Mouse (Mus musculus) kidney, postnatal 0 days (tissue): ENCODE results near the gene Fbxl17. TPM values are rescaled to one million over a fixed set of nuclear protein-coding genes. Genes with fewer than 3 reads are reported as not detected.

Experiments
- ATAC-seq: fragments of 200-750 bp; cut with Nextera tagmentation; replicated peaks from 2 replicates; pipeline ENCODE4 v1.8.0; 2017; ENCODE audit warnings: low read depth, moderate number of reproducible peaks, moderate TSS enrichment, moderate library complexity; ENCODE audit not compliant: low FRiP score
- DNase-seq: peaks from one replicate; pipeline ENCODE4 v3.0.0-alpha.2; 2016; ENCODE audit warnings: low spot score
- H3K27ac ChIP-seq: fragments of 300-500 bp; sonication (generic); 2 replicates; pipeline ENCODE4 v1.5.1; 2014; ENCODE audit warnings: mild to moderate bottlenecking
- H3K27me3 ChIP-seq: fragments of 300-500 bp; sonication (generic); 2 replicates; pipeline ENCODE4 v1.6.1; 2014; ENCODE audit warnings: low read length, mixed read lengths; ENCODE audit not compliant: insufficient read depth
- H3K36me3 ChIP-seq: fragments of 300-500 bp; sonication (generic); 2 replicates; pipeline ENCODE4 v1.6.1; 2014; ENCODE audit warnings: low read length, mixed read lengths; ENCODE audit not compliant: insufficient read depth
- H3K4me1 ChIP-seq: fragments of 300-500 bp; sonication (generic); replicated peaks from 2 replicates; pipeline ENCODE4 v1.6.1; 2014; ENCODE audit warnings: antibody characterized with exemption, low read length, mixed read lengths; ENCODE audit not compliant: insufficient read depth
- H3K4me2 ChIP-seq: fragments of 300-500 bp; sonication (generic); 2 replicates; pipeline ENCODE4 v1.6.1; 2014; ENCODE audit warnings: mild to moderate bottlenecking, low read length, moderate library complexity, mixed read lengths
- H3K4me3 ChIP-seq: fragments of 300-500 bp; sonication (generic); replicated peaks from 2 replicates; pipeline ENCODE4 v1.5.1; 2014; ENCODE audit warnings: low read depth, low read length
- H3K9ac ChIP-seq: fragments of 300-500 bp; sonication (generic); 2 replicates; pipeline ENCODE4 v1.6.1; 2014; ENCODE audit warnings: low read depth, low read length
- H3K9me3 ChIP-seq: fragments of 300-500 bp; sonication (generic); replicated peaks from 2 replicates; pipeline ENCODE4 v1.6.1; 2016; ENCODE audit warnings: low read length, inconsistent platforms, mixed read lengths
- CTCF ChIP-seq: IDR thresholded peaks from 2 replicates; pipeline ENCODE4 v1.5.1; 2016; ENCODE audit warnings: antibody characterized with exemption, low read depth, mild to moderate bottlenecking, moderate library complexity
- WGBS: fragments of 180-500 bp; shearing (Covaris S2); extraction: QIAGEN DNeasy Blood & Tissue Kit; methylation state at CpG from one replicate; pipeline ENCODE4 v1.1.7; 2014; 5-methylcytosine and 5-hydroxymethylcytosine counted together
- polyA plus RNA-seq: library from polyadenylated mRNA; unstranded; fragments of >200 nt; fragmentation: Nextera tagmentation; extraction: Ambion mirVana; gene quantifications from 2 replicates; pipeline ENCODE4 v1.2.1, GENCODE M21; 2015

The Fbxl17 gene
- polyA plus RNA-seq, 1 experiment from 2014 or later: 9.0 TPM

DNA sequence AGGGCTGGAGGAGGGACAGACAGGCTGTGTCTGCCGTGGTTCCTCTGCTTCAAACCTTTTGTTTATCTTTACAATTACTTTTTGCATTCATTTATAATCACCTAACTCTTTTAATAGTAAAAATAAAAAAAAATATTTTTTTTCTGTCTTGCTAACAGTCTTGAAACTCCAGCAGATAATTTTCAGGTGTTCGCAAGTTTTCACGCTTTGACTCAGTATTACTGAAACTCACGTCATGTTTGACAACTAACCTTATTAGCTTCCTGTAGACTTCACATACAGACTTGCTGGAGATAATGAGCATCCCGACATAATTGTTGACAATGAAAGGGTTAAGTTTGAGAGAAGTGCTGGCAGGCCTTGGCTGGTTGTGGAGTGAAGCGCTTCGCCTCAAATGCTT is 340.6 kb downstream of the Fbxl17 start:
- Histone ChIP-seq H3K9me3 (no peaks in the 10 kb centered on the region), H3K4me1 (no peaks in the 10 kb centered on the region), H3K36me3 (no peaks in the 10 kb centered on the region), H3K27me3 (no peaks in the 10 kb centered on the region), H3K4me3 (no peak overlapping the region), H3K27ac (no peak overlapping the region), H3K9ac (no peak overlapping the region), H3K4me2 (no peak overlapping the region)
- DNase-seq (no peak), ATAC-seq (no peak)
- no peak for TF ChIP-seq CTCF
- 65% methylated on average over 7 of the region's 7 CpGs for WGBS

DNA sequence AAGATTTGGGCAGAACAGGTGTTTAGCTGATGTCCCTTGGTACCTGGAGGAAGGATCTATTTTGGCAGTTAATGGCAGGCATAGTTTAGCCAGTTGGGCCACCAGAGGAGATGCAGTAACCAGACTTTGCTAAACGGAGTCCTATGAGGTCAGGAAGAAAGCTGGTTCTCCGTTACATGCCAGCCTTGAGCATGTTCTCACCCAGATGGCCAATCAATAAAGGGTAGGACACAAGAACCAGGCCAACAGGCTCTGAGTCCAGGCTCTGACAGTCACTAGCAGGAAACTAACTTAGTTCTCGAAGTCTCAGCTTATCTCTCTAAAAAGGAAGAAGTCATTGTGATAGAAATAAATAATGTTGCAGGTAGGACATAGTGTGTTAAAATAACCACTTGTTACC is 341.4 kb downstream of the Fbxl17 start:
- DNase-seq (no peak), ATAC-seq (no peak)
- no peak overlapping the region for H3K27ac ChIP-seq
- H3K4me3 ChIP-seq: no peak overlapping the region
- H3K9me3 ChIP-seq: no peaks in the 10 kb centered on the region
- no peak for TF ChIP-seq CTCF
- no peak overlapping the region for H3K9ac ChIP-seq
- WGBS: 72% methylated on average over 3 of the region's 3 CpGs
- no peaks in the 10 kb centered on the region for H3K27me3 ChIP-seq
- no peak overlapping the region for H3K4me2 ChIP-seq
- no peaks in the 10 kb centered on the region for H3K4me1 ChIP-seq
- H3K36me3 ChIP-seq: no peaks in the 10 kb centered on the region

DNA sequence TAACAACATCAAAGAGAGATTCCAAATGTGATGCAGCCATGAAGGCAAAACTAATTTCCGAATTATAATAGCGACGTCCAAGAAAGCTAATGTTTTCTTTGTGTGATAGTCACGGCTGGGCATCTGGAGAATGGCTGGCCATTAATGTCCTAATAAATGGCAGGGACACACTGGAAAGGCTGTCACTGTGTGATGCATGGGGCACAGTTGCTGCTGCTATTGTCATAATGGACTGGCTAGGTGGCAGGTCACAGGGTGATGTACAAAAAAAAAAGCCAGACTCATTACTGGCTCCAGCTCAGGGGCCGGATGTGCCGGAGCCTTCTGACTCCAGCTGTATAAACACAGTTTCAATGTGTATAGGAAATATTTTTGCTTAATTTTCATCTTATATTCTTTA is 341.9 kb downstream of the Fbxl17 start:
- no peak for TF ChIP-seq CTCF
- Histone ChIP-seq H3K36me3 (no peaks in the 10 kb centered on the region), H3K9me3 (no peaks in the 10 kb centered on the region), H3K4me2 (no peak overlapping the region), H3K27ac (no peak overlapping the region), H3K9ac (no peak overlapping the region), H3K4me3 (no peak overlapping the region), H3K27me3 (no peaks in the 10 kb centered on the region), H3K4me1 (no peaks in the 10 kb centered on the region)
- ATAC-seq (no peak), DNase-seq (peak; percentile 28)
- 30% methylated on average over 6 of the region's 6 CpGs for WGBS

DNA sequence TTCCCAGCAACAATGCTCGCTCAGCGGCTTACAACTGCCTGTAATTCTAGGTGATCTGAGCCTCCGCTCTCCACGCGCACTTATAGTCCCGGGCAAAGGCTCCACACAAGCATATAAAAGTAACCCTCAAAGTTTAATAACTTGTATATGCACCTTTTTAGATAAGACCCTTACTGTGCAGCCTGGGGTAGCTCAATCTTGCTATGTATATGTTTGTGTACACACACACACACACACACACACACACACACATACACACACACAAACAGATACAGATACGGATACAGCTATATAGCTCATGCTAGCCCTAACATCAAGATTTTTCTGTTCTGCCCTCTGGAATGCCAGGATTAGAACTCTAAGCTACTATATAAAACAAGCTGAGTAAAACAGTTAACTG is 342.8 kb downstream of the Fbxl17 start:
- no peak overlapping the region for H3K27ac ChIP-seq
- H3K4me1 ChIP-seq: no peaks in the 10 kb centered on the region
- DNase-seq: no peak
- ATAC-seq: no peak
- H3K4me2 ChIP-seq: no peak overlapping the region
- H3K9ac ChIP-seq: no peak overlapping the region
- 94% methylated on average over 7 of the region's 7 CpGs for WGBS
- H3K9me3 ChIP-seq: no peaks in the 10 kb centered on the region
- H3K36me3 ChIP-seq: no peaks in the 10 kb centered on the region
- no peak for TF ChIP-seq CTCF
- no peak overlapping the region for H3K4me3 ChIP-seq
- H3K27me3 ChIP-seq: no peaks in the 10 kb centered on the region

DNA sequence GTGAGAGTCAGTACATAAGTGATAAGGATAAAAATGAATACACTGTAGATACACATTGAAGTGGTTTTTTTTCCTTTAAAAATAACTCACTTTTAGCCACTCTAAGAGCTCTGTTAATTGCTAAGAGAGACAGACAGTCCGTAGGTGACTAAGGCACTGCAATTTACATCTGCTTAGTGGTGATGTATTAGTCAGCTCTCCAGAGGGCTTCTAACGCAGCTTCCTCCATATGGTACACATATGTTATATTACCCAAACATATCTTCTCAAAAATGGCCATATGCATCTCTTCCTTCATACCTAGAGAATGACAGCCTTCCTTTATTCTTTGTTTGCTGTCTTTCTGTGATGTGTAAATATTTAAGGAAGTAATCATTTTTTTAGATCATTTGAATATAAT is 353.3 kb downstream of the Fbxl17 start:
- Histone ChIP-seq H3K4me3 (no peak overlapping the region), H3K4me2 (no peak overlapping the region), H3K27ac (no peak overlapping the region), H3K36me3 (no peaks in the 10 kb centered on the region), H3K9ac (no peak overlapping the region), H3K27me3 (no peaks in the 10 kb centered on the region), H3K4me1 (0 out of 2 replicates have a peak, but pooled peaks cover 3% of the 10 kb centered on the region), H3K9me3 (no peaks in the 10 kb centered on the region)
- WGBS: 53% methylated on average over 2 of the region's 2 CpGs
- no peak for TF ChIP-seq CTCF
- DNase-seq: no peak
- ATAC-seq: no peak

DNA sequence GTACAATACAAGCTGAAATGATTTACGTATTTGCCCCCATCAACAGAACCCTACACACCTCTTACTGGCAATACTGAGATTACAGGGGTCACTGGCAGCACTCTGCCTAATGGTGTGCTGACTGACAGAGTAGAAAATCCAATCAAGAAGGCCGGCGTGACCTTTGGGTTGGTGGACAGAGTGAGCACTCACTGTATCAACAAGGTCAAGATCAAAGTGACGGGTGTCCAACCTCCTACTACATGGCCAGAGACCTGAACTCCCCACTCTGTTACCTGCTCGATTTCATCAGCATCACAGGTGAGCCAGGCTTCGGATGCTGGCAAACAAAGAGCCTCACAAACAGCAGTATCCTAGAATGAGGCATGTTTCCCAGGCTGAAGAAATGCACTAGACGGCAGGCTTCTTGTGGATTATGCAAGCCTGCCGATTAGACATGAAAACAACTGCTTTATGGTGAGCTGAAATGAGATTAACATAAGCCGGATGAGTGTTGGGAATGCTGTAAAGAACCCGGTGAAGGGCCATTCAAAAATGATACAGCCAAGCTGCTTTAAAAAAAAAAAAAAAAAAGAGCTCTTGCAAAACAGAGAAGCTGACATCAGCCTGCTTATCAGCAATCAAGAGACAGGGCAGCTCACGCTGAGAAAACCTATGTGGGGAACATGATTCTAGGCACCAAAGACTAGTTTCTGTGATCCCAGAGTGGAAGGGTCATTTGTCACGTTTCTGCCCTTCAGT is 353.9 kb downstream of the Fbxl17 start:
- Histone ChIP-seq H3K27ac (no peak overlapping the region), H3K27me3 (no peaks in the 10 kb centered on the region), H3K4me3 (no peak overlapping the region), H3K9me3 (no peaks in the 10 kb centered on the region), H3K36me3 (no peaks in the 10 kb centered on the region), H3K4me1 (0 out of 2 replicates have a peak, but pooled peaks cover 3% of the 10 kb centered on the region), H3K9ac (no peak overlapping the region), H3K4me2 (no peak overlapping the region)
- no peak for TF ChIP-seq CTCF
- ATAC-seq: no peak
- 37% methylated on average over 12 of the region's 12 CpGs for WGBS
- DNase-seq: peak; percentile 35
